Mouse (Mus musculus): Measurements from ENCODE around the gene Skap1. TPM values are rescaled to one million over a fixed set of nuclear protein-coding genes. Genes with fewer than 3 reads are reported as not detected.

Gene Skap1
- polyA plus RNA-seq, 1 experiment from 2014 or later: 0.59 TPM

DNA sequence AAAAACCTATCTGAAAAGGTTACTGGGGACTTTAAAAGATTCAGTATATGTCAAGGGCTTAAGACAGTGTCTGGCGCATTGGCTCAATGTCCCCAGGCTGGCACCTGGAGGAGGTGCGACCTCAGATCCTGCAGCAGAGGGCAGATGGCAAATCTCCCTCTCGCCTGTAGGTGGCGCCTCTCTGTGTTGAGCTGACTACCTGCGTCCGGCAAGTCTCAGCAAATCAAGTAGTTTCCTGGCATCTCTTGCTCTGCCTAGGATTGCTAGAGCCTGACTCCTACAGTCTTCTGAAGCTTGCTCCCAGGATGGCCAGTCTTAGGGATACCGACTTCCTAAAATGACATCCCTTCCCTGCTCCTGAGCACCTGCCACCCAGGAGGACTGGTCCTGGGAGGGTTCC is 25.6 kb upstream of the Skap1 start:
- DNase-seq (ENCODE audit: low read depth, low spot score): no peak
- POLR2A ChIA-PET: interaction anchor here (0.6 to 1.6 kb wide), 3 partner anchors 9 to 97 kb away, joined by 3 to 5 read pairs (median 4); no protein-coding TSS in a partner anchor
- CTCF ChIA-PET: interaction anchor here (0.7 to 2.1 kb wide), 11 partner anchors 9 to 127 kb away, joined by 3 to 11 read pairs (median 4); no protein-coding TSS in a partner anchor
- no peaks in the 10 kb centered on the region for H3K27me3 ChIP-seq
- ATAC-seq: no peak
- in situ Hi-C loops (cut with MboI; ENCODE audit: low pct_unique_long_range_greater_than_20kb): no loop called here
- TF ChIP-seq CTCF (IDR thresholded peaks at IDR 0.05): peak; percentile 90

DNA sequence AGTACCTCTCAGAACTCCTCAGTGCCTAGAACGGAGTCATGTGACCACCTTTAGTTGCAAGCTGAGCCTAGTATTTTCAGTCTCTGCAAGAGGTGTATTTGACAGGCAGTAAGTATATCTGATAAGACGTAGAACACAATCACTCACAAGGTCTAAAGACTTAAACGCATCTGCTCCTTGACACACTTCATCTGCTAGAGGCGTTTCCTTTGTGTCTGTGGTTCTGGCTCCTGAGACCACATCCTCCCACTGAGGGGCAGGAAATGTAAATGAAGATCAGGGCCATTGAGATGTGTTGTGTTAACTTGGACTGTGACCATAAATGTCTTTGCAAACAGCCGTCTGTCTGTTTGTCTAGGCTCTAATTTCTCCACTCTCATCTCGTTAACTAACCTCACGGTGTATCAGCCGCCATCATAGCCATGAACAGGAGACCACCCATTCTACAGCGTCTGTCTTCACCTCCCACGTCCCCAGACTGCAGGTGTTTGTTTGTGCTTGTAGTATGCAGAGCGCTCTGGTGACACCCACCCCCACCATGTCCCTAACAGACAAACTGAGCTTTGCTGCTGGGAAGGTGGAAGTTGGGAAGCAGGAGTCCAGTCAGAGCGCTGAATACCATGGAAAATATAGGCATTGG is 22.7 kb upstream of the Skap1 start:
- CTCF ChIA-PET: no interaction called here
- no peak for ATAC-seq
- no peaks in the 10 kb centered on the region for H3K27me3 ChIP-seq
- no peak for TF ChIP-seq CTCF (IDR thresholded peaks at IDR 0.05)
- no peak for DNase-seq (ENCODE audit: low read depth, low spot score)
- POLR2A ChIA-PET: no interaction called here
- in situ Hi-C loops (cut with MboI; ENCODE audit: low pct_unique_long_range_greater_than_20kb): no loop called here

- in situ Hi-C loops (cut with MboI; ENCODE audit: low pct_unique_long_range_greater_than_20kb): no loop called here
- CTCF ChIA-PET: no interaction called here
- H3K27me3 ChIP-seq: no peaks in the 10 kb centered on the region
- POLR2A ChIA-PET: no interaction called here
- no peak for ATAC-seq
- no peak for TF ChIP-seq CTCF (IDR thresholded peaks at IDR 0.05)
- no peak for DNase-seq (ENCODE audit: low read depth, low spot score)
Measured at GRCm38 (mm10) chr11:96442468-96442867, 21.9 kb upstream of the Skap1 start.

- ATAC-seq (no peak), DNase-seq (ENCODE audit: low read depth, low spot score) (no peak)
- no peak for TF ChIP-seq CTCF (IDR thresholded peaks at IDR 0.05)
- ChIA-PET CTCF (interaction anchor here (1.1 to 2.1 kb wide), 2 partner anchors 9 to 13 kb away, joined by 3 to 10 read pairs; no protein-coding TSS in a partner anchor), POLR2A (interaction anchor here (0.9 kb wide), 1 partner anchor 9 kb away, joined by 4 read pairs; no protein-coding TSS in a partner anchor)
- in situ Hi-C loops (cut with MboI; ENCODE audit: low pct_unique_long_range_greater_than_20kb): no loop called here
- H3K27me3 ChIP-seq: no peaks in the 10 kb centered on the region
Measured at GRCm38 (mm10) chr11:96447931-96448330, 16.5 kb upstream of the Skap1 start.

GRCm38 (mm10) chr11:96455111-96455510 is 9.3 kb upstream of the Skap1 start:
- DNase-seq (ENCODE audit: low read depth, low spot score): no peak
- ChIA-PET CTCF (interaction anchor here (1.3 kb wide), 1 partner anchor 16 kb away, joined by 4 read pairs; no protein-coding TSS in a partner anchor), POLR2A (no interaction called here)
- in situ Hi-C loops (cut with MboI; ENCODE audit: low pct_unique_long_range_greater_than_20kb): no loop called here
- ATAC-seq: no peak
- no peaks in the 10 kb centered on the region for H3K27me3 ChIP-seq
- TF ChIP-seq CTCF (IDR thresholded peaks at IDR 0.05): no peak

DNA sequence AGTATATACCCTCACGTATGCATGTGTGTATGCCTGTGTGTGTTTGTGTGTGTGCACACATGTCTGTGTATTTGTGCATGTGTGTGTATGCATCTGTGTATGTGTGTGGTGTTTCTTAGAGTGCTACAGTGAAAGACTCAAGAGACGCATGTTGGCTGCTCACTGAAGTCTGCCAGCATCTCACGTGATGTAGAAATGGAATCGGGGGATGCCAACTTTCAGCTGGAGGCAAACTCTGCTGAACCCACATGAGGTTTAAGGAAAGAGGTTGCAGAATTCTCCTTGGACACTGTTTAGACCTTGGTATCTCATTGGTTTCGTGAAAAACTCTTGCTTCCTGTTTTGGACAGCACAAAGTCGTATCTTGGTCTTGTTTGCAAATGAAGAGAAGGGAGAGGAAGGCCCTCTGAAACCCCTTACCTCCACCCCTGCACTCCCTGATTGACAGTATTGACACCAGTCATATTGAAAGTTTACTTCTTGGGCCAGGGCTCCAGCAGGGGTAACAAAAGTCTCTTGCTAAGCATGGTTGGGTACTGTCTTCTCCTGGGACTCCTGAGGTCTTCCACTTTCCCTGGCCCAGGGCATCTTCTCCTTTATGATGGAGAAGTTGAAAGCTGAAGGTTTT is 8.6 kb upstream of the Skap1 start:
- ChIA-PET POLR2A (no interaction called here), CTCF (no interaction called here)
- DNase-seq (ENCODE audit: low read depth, low spot score) (no peak), ATAC-seq (no peak)
- in situ Hi-C loops (cut with MboI; ENCODE audit: low pct_unique_long_range_greater_than_20kb): no loop called here
- no peaks in the 10 kb centered on the region for H3K27me3 ChIP-seq
- no peak for TF ChIP-seq CTCF (IDR thresholded peaks at IDR 0.05)

DNA sequence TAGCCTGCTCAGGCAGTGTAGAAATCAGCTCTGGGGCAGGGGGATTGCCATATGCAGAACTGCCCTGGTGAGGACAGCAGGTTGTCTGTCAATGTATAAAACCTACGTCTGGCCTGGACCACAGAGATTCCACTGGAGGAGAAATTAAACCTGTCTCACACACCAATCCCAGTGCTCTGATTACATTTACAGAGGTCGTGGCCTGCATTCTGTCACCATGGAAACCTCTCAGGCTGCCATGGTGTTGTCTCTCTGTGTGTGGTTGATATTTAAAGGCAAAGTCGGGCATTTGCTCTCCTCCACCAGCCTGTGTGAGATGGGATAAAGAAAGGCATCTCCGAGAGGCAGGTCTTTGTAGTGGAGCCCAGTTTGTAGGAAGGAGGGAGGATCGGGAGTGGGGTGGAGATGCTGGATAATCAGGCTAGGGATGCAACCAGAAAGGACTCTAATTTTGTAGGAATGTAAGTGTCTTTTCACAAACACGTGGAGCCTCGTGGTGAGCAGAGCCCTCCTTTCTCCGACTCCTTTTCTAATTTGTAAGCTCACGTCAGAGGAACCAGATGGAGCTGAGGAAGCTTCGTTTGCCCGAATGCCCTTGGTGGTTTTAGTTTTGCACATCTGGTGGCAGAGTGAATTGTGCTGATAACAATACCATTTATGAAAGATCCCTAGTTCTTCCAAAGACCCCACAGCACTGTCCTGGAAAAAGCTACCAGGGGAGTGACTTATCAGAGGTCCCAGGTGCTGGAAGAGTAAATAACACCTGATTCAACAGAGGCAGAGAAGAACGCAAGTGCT is 7.7 kb upstream of the Skap1 start:
- DNase-seq (ENCODE audit: low read depth, low spot score): no peak
- TF ChIP-seq CTCF (IDR thresholded peaks at IDR 0.05): no peak
- in situ Hi-C loops (cut with MboI; ENCODE audit: low pct_unique_long_range_greater_than_20kb): no loop called here
- no peak for ATAC-seq
- H3K27me3 ChIP-seq: no peaks in the 10 kb centered on the region
- ChIA-PET CTCF (no interaction called here), POLR2A (no interaction called here)

DNA sequence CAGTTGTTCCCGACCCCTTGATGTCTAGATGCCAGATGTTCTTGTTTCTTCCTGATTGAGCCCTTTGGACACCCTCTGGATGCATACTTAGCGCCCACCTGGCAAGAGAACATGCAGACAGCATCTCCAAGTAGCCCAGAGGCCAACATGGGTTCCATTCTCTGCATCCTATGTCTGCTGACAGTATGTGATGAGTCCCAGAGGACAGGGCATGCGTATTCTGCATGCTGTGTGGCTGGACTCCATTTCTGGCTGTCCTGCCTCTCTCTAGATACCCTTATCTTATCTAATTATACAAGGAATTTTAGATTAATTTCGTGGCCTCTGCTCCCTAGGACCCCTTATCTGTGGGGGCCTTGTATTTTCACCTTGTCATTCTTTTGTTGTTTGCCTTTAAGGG is 2.6 kb upstream of the Skap1 start:
- in situ Hi-C loops (cut with MboI; ENCODE audit: low pct_unique_long_range_greater_than_20kb): no loop called here
- POLR2A ChIA-PET: no interaction called here

GRCm38 (mm10) chr11:96462191-96462752 is 2.1 kb upstream of the Skap1 start:
- in situ Hi-C loops (cut with MboI; ENCODE audit: low pct_unique_long_range_greater_than_20kb): no loop called here
- DNase-seq (ENCODE audit: low read depth, low spot score) (no peak), ATAC-seq (no peak)
- no peak for TF ChIP-seq CTCF (IDR thresholded peaks at IDR 0.05)
- no peaks in the 10 kb centered on the region for H3K27me3 ChIP-seq
- CTCF ChIA-PET: no interaction called here
- POLR2A ChIA-PET: no interaction called here

More for the DNA sequence above, 2.6 kb upstream of the Skap1 start:
- CTCF ChIA-PET: no interaction called here
- no peak for ATAC-seq
- no peaks in the 10 kb centered on the region for H3K27me3 ChIP-seq
- no peak for DNase-seq (ENCODE audit: low read depth, low spot score)
- no peak for TF ChIP-seq CTCF (IDR thresholded peaks at IDR 0.05)

GRCm38 (mm10) chr11:96464716-96465060 is 295 bp downstream of the Skap1 start:
- ATAC-seq (no peak), DNase-seq (ENCODE audit: low read depth, low spot score) (no peak)
- no peak for TF ChIP-seq CTCF (IDR thresholded peaks at IDR 0.05)
- in situ Hi-C loops (cut with MboI; ENCODE audit: low pct_unique_long_range_greater_than_20kb): no loop called here
- ChIA-PET POLR2A (no interaction called here), CTCF (no interaction called here)
- no peaks in the 10 kb centered on the region for H3K27me3 ChIP-seq

All from Patski (cell line).